Mouse (Mus musculus): ENCODE measurements around the gene Irgq. TPM values are rescaled to one million over a fixed set of nuclear protein-coding genes. Genes with fewer than 3 reads are reported as not detected.
A peak's percentile ranks its signal among the peaks of the same experiment; 100 is the strongest.

The Irgq gene
- polyA plus RNA-seq, 1 experiment: 17.4 TPM

- H3ac ChIP-seq (ENCODE audit: control insufficient read depth, insufficient read length): peak overlapping the region; percentile 41
- no peaks in the 10 kb centered on the region for H3K36me3 ChIP-seq (ENCODE audit: control insufficient read depth, insufficient read depth)
- no peaks in the 10 kb centered on the region for H3K27me3 ChIP-seq (ENCODE audit: control insufficient read depth, insufficient read depth, insufficient read length)
- TF ChIP-seq MYOG (IDR thresholded peaks at IDR 0.05; ENCODE audit: control insufficient read depth in 1 of 3, insufficient read depth in 1 of 3, insufficient read length in 2 of 3, low read depth in 2 of 3) (no peak), POLR2A (IDR thresholded peaks at IDR 0.05; ENCODE audit: insufficient read length, low read depth) (no peak), E2F4 (IDR thresholded peaks at IDR 0.05; ENCODE audit: insufficient read depth) (no peak), POLR2AphosphoS2 (IDR thresholded peaks at IDR 0.05; ENCODE audit: insufficient read length, low read depth) (no peak), USF1 (IDR thresholded peaks at IDR 0.05; ENCODE audit: low read depth) (no peak)
- no peaks in the 10 kb centered on the region for H3K79me2 ChIP-seq (ENCODE audit: control insufficient read depth, insufficient read depth)
- peak overlapping the region; percentile 63 for H3K4me2 ChIP-seq (ENCODE audit: low read depth)
- H3K4me3 ChIP-seq: peak overlapping the region; percentile 96
These were observed 909 bp upstream of the Irgq start for GRCm38 (mm10) chr7:24529580-24529979.

DNA sequence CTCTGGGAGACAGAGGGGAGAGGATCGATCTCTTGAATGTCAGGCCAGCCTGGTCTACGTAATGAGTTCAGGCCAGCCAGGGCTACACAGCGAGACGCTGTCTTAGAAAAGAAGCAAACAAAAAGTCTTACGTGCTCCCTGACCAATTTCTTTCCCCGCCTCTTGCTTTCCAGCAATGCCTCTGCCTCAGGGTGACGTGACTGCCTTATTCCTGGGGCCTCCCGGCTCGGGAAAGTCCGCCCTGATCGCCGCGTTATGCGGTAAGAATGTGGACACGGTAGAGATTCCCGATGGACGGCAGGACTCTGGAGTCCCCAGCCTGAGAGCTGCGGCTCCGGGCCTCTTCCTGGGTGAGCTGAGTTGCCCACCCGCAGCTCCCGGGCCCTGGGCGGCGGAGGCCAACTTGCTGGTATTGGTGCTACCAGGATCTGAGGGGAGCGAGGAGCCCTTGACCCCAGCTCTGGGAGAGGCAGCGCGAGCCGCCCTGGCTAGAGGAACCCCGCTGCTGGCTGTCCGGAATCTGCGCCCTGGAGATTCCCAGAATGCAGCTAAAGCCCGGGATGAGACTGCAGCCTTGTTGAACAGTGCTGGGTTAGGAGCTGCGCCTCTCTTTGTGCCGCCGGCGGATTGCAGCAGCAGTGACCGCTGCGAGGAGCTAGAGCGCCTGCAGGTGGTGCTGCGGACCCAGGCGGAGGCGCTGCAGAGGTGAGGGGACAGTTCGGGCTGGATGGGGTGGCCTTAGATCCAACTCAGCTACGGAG lies 902 bp downstream of the Irgq start:
- TF ChIP-seq USF1 (IDR thresholded peaks at IDR 0.05; ENCODE audit: low read depth) (no peak), SRF (IDR thresholded peaks at IDR 0.05; ENCODE audit: control insufficient read depth, insufficient read length, low read depth) (no peak), MYOG (IDR thresholded peaks at IDR 0.05; ENCODE audit: control insufficient read depth in 1 of 3, insufficient read depth in 1 of 3, insufficient read length in 2 of 3, low read depth in 2 of 3) (peak in 1 of 3 experiments; percentile 56), MAX (IDR thresholded peaks at IDR 0.05; ENCODE audit: low read depth) (no peak), E2F4 (IDR thresholded peaks at IDR 0.05; ENCODE audit: insufficient read depth) (no peak), POLR2A (IDR thresholded peaks at IDR 0.05; ENCODE audit: insufficient read length, low read depth) (peak; percentile 43), MYOD1 (IDR thresholded peaks at IDR 0.05; ENCODE audit: control insufficient read depth in 1 of 3, insufficient read length in 2 of 3, low read depth in 2 of 3) (peak in 1 of 3 experiments; percentile 19), TCF3 (IDR thresholded peaks at IDR 0.05; ENCODE audit: insufficient read length, low read depth) (no peak)
- Histone ChIP-seq H3K36me3 (ENCODE audit: control insufficient read depth, insufficient read depth) (no peaks in the 10 kb centered on the region), H3K4me3 (peak overlapping the region; percentile 96), H3K27me3 (ENCODE audit: control insufficient read depth, insufficient read depth, insufficient read length) (no peaks in the 10 kb centered on the region), H3K79me2 (ENCODE audit: control insufficient read depth, insufficient read depth) (no peaks in the 10 kb centered on the region), H3K4me2 (ENCODE audit: low read depth) (peak overlapping the region; percentile 84), H3ac (ENCODE audit: control insufficient read depth, insufficient read length) (peak overlapping the region; percentile 41)

DNA sequence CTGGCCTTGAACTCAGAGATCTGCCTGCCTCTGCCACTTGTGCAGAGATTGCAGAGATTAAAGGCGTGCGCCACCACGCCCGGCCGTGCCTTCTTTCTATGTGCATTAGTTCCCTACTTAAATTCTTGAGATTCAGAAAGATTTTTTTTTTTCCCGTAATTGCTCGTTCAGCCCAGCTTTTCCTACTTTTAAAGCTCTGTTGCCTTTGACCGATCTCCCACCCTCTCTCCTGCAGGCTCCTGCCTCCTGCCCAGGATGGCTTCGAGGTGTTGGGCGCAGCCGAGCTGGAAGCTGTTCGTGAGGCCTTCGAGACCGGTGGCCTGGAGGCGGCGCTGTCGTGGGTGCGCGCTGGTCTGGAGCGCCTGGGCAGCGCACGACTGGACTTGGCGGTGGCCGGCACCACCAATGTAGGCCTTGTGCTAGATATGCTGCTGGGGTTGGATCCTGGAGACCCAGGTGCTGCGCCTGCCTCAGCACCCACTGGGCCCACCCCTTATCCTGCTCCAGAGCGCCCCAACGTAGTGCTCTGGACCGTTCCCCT lies 2.6 kb downstream of the Irgq start:
- Histone ChIP-seq H3K79me2 (ENCODE audit: control insufficient read depth, insufficient read depth) (no peaks in the 10 kb centered on the region), H3ac (ENCODE audit: control insufficient read depth, insufficient read length) (no peak overlapping the region), H3K4me2 (ENCODE audit: low read depth) (no peak overlapping the region), H3K36me3 (ENCODE audit: control insufficient read depth, insufficient read depth) (no peaks in the 10 kb centered on the region), H3K4me3 (no peak overlapping the region), H3K27me3 (ENCODE audit: control insufficient read depth, insufficient read depth, insufficient read length) (no peaks in the 10 kb centered on the region)
- TF ChIP-seq MAX (IDR thresholded peaks at IDR 0.05; ENCODE audit: low read depth) (no peak), POLR2AphosphoS2 (IDR thresholded peaks at IDR 0.05; ENCODE audit: insufficient read length, low read depth) (no peak), CEBPB (IDR thresholded peaks at IDR 0.05; ENCODE audit: insufficient read depth, poor library complexity, severe bottlenecking) (no peak), POLR2A (IDR thresholded peaks at IDR 0.05; ENCODE audit: insufficient read length, low read depth) (no peak), USF1 (IDR thresholded peaks at IDR 0.05; ENCODE audit: low read depth) (no peak), TCF3 (IDR thresholded peaks at IDR 0.05; ENCODE audit: insufficient read length, low read depth) (no peak), E2F4 (IDR thresholded peaks at IDR 0.05; ENCODE audit: insufficient read depth) (no peak), SRF (IDR thresholded peaks at IDR 0.05; ENCODE audit: control insufficient read depth, insufficient read length, low read depth) (no peak), TCF12 (IDR thresholded peaks at IDR 0.05; ENCODE audit: insufficient read depth, poor library complexity, severe bottlenecking) (no peak)

DNA sequence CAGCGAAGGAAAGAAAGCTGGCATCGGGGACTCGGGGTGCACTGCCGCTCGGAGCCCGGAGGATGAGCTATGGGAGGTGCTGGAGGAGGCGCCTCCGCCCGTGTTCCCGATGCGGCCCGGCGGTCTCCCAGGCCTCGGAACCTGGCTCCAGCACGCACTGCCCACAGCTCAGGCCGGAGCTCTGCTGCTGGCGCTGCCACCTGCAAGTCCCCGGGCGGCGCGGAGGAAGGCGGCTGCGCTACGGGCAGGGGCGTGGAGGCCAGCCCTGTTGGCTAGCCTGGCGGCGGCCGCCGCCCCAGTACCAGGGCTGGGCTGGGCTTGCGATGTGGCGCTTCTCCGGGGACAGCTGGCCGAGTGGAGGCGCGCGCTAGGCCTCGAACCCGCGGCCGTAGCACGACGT lies 3.3 kb downstream of the Irgq start:
- Histone ChIP-seq H3K79me2 (ENCODE audit: control insufficient read depth, insufficient read depth) (no peaks in the 10 kb centered on the region), H3K4me2 (ENCODE audit: low read depth) (no peak overlapping the region), H3K27me3 (ENCODE audit: control insufficient read depth, insufficient read depth, insufficient read length) (no peaks in the 10 kb centered on the region), H3K36me3 (ENCODE audit: control insufficient read depth, insufficient read depth) (no peaks in the 10 kb centered on the region), H3K4me3 (no peak overlapping the region), H3ac (ENCODE audit: control insufficient read depth, insufficient read length) (no peak overlapping the region)
- TF ChIP-seq SRF (IDR thresholded peaks at IDR 0.05; ENCODE audit: control insufficient read depth, insufficient read length, low read depth): no peak
- no peak for TF ChIP-seq CEBPB (IDR thresholded peaks at IDR 0.05; ENCODE audit: insufficient read depth, poor library complexity, severe bottlenecking)
- no peak for TF ChIP-seq MAX (IDR thresholded peaks at IDR 0.05; ENCODE audit: low read depth)
- TF ChIP-seq MYOG (IDR thresholded peaks at IDR 0.05; ENCODE audit: control insufficient read depth in 1 of 3, insufficient read depth in 1 of 3, insufficient read length in 2 of 3, low read depth in 2 of 3): no peak
- TF ChIP-seq MYOD1 (IDR thresholded peaks at IDR 0.05; ENCODE audit: control insufficient read depth in 1 of 3, insufficient read length in 2 of 3, low read depth in 2 of 3): no peak
- TF ChIP-seq USF1 (IDR thresholded peaks at IDR 0.05; ENCODE audit: low read depth): no peak

DNA sequence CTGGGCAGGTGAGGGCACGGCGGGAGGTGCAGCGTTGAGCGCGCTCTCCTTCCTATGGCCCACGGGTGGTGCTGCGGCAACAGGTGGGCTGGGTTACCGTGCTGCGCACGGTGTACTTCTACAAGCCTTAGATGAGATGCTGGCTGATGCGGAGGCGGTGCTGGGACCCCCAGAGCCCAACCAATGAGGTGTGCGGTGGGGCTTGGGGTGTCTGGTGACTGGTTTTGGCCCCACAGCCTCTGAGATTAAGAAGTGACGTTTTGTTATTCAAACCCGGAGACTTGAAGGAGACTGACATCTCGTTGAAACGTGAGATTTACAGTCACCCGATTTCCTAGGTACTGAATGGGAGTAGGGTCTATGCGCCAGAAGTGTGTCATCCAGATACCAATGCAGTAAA lies 3.8 kb downstream of the Irgq start:
- Histone ChIP-seq H3K4me3 (no peak overlapping the region), H3K4me2 (ENCODE audit: low read depth) (no peak overlapping the region), H3K36me3 (ENCODE audit: control insufficient read depth, insufficient read depth) (no peaks in the 10 kb centered on the region), H3K27me3 (ENCODE audit: control insufficient read depth, insufficient read depth, insufficient read length) (no peaks in the 10 kb centered on the region), H3K79me2 (ENCODE audit: control insufficient read depth, insufficient read depth) (no peaks in the 10 kb centered on the region), H3ac (ENCODE audit: control insufficient read depth, insufficient read length) (no peak overlapping the region)
- TF ChIP-seq SRF (IDR thresholded peaks at IDR 0.05; ENCODE audit: control insufficient read depth, insufficient read length, low read depth): no peak
- no peak for TF ChIP-seq USF1 (IDR thresholded peaks at IDR 0.05; ENCODE audit: low read depth)
- TF ChIP-seq REST (IDR thresholded peaks at IDR 0.05; ENCODE audit: insufficient read depth, insufficient read length): no peak
- no peak for TF ChIP-seq MYOG (IDR thresholded peaks at IDR 0.05; ENCODE audit: control insufficient read depth in 1 of 3, insufficient read depth in 1 of 3, insufficient read length in 2 of 3, low read depth in 2 of 3)
- no peak for TF ChIP-seq TCF3 (IDR thresholded peaks at IDR 0.05; ENCODE audit: insufficient read length, low read depth)
- no peak for TF ChIP-seq TCF12 (IDR thresholded peaks at IDR 0.05; ENCODE audit: insufficient read depth, poor library complexity, severe bottlenecking)
- TF ChIP-seq MYOD1 (IDR thresholded peaks at IDR 0.05; ENCODE audit: control insufficient read depth in 1 of 3, insufficient read length in 2 of 3, low read depth in 2 of 3): no peak
- TF ChIP-seq POLR2AphosphoS2 (IDR thresholded peaks at IDR 0.05; ENCODE audit: insufficient read length, low read depth): no peak
- TF ChIP-seq E2F4 (IDR thresholded peaks at IDR 0.05; ENCODE audit: insufficient read depth): no peak

Measured in myocyte (in vitro differentiated cells).